Mouse (Mus musculus): ENCODE data around the gene Abca8b. TPM values are rescaled to one million over a fixed set of nuclear protein-coding genes. Genes with fewer than 3 reads are reported as not detected.
"Not testable (repeated sequence)": the region's sequence is repeated elsewhere in the genome, so short reads cannot be mapped to it uniquely, and the experiment has no call there.

The Abca8b gene
- polyA plus RNA-seq, 1 experiment from 2014 or later, result 1.7 TPM

- not testable (repeated sequence) for H3K4me3 ChIP-seq (replicated peaks); H3K27me3 ChIP-seq; H3K9me3 ChIP-seq; H3K4me2 ChIP-seq; H3K27ac ChIP-seq; ATAC-seq (ENCODE audit: insufficient number of reproducible peaks, insufficient read depth, low FRiP score, low TSS enrichment, low read depth); H3K36me3 ChIP-seq; H3K4me1 ChIP-seq (replicated peaks); H3K9ac ChIP-seq (replicated peaks)
- WGBS, result 70% methylated on average over 1 of the region's 1 CpGs
Observed at GRCm38 (mm10) chr11:109912118-109912517, 83.5 kb downstream of the Abca8b start.

GRCm38 (mm10) chr11:109909801-109910200, 85.8 kb downstream of the Abca8b start:
- H3K4me1 ChIP-seq (replicated peaks), result peaks cover 10% of the 10 kb centered on the region
- no peak for ATAC-seq (ENCODE audit: insufficient number of reproducible peaks, insufficient read depth, low FRiP score, low TSS enrichment, low read depth)
- no peak overlapping the region; the same call in 1 of the 2 replicates for H3K27ac ChIP-seq
- H3K9ac ChIP-seq (replicated peaks), result no peak overlapping the region
- H3K9me3 ChIP-seq, result 0 out of 2 replicates have a peak, but pooled peaks cover 6% of the 10 kb centered on the region
- 20% methylated on average over 2 of the region's 2 CpGs for whole genome bisulfite sequencing
- no peaks in the 10 kb centered on the region for H3K36me3 ChIP-seq
- no peak overlapping the region for H3K4me3 ChIP-seq (replicated peaks)
- H3K27me3 ChIP-seq, result no peaks in the 10 kb centered on the region
- H3K4me2 ChIP-seq, result no peak overlapping the region

GRCm38 (mm10) chr11:109908207-109909031, 87.2 kb downstream of the Abca8b start:
- Histone ChIP-seq H3K4me1 (replicated peaks) (peaks cover 11% of the 10 kb centered on the region), H3K4me3 (replicated peaks) (no peak overlapping the region), H3K9ac (replicated peaks) (no peak overlapping the region), H3K9me3 (0 out of 2 replicates have a peak, but pooled peaks cover 6% of the 10 kb centered on the region), H3K4me2 (no peak overlapping the region), H3K27ac (no peak overlapping the region), H3K27me3 (no peaks in the 10 kb centered on the region), H3K36me3 (no peaks in the 10 kb centered on the region)
- ATAC-seq (ENCODE audit: insufficient number of reproducible peaks, insufficient read depth, low FRiP score, low TSS enrichment, low read depth), result no peak
- 88% methylated on average over 10 of the region's 10 CpGs for whole genome bisulfite sequencing

- ATAC-seq (ENCODE audit: insufficient number of reproducible peaks, insufficient read depth, low FRiP score, low TSS enrichment, low read depth), result no peak
- Histone ChIP-seq H3K36me3 (no peaks in the 10 kb centered on the region), H3K9me3 (0 out of 2 replicates have a peak, but pooled peaks cover 6% of the 10 kb centered on the region), H3K4me3 (replicated peaks) (no peak overlapping the region), H3K27me3 (no peaks in the 10 kb centered on the region), H3K27ac (no peak overlapping the region), H3K4me2 (no peak overlapping the region), H3K9ac (replicated peaks) (no peak overlapping the region), H3K4me1 (replicated peaks) (peaks cover 18% of the 10 kb centered on the region)
- 95% methylated on average over 2 of the region's 2 CpGs for WGBS
Observed at GRCm38 (mm10) chr11:109907508-109907907, 88.1 kb downstream of the Abca8b start.

- Histone ChIP-seq H3K36me3 (no peaks in the 10 kb centered on the region), H3K27ac (peak overlapping the region; percentile 77), H3K4me3 (replicated peaks) (no peak overlapping the region), H3K4me2 (no peak overlapping the region), H3K4me1 (replicated peaks) (peaks cover 23% of the 10 kb centered on the region), H3K9ac (replicated peaks) (no peak overlapping the region), H3K9me3 (no peaks in the 10 kb centered on the region), H3K27me3 (no peaks in the 10 kb centered on the region)
- ATAC-seq (ENCODE audit: insufficient number of reproducible peaks, insufficient read depth, low FRiP score, low TSS enrichment, low read depth), result no peak; the same call in 1 of the 2 replicates
- 20% methylated on average over 6 of the region's 6 CpGs for WGBS
Observed at GRCm38 (mm10) chr11:109902616-109903598, 92.7 kb downstream of the Abca8b start.

- no peaks in the 10 kb centered on the region for H3K9me3 ChIP-seq
- no peaks in the 10 kb centered on the region for H3K36me3 ChIP-seq
- H3K27me3 ChIP-seq, result no peaks in the 10 kb centered on the region
- no peak overlapping the region for H3K4me3 ChIP-seq (replicated peaks)
- no peak overlapping the region for H3K4me2 ChIP-seq
- H3K27ac ChIP-seq, result no peak overlapping the region; the same call in 1 of the 2 replicates
- no peak for ATAC-seq (ENCODE audit: insufficient number of reproducible peaks, insufficient read depth, low FRiP score, low TSS enrichment, low read depth)
- no peak overlapping the region for H3K9ac ChIP-seq (replicated peaks)
- WGBS, result 9% methylated on average over 4 of the region's 4 CpGs
- peaks cover 29% of the 10 kb centered on the region for H3K4me1 ChIP-seq (replicated peaks)
Observed at GRCm38 (mm10) chr11:109900491-109901241, 95.0 kb downstream of the Abca8b start.

- H3K27me3 ChIP-seq, result no peaks in the 10 kb centered on the region
- H3K36me3 ChIP-seq, result no peaks in the 10 kb centered on the region
- no peak for ATAC-seq (ENCODE audit: insufficient number of reproducible peaks, insufficient read depth, low FRiP score, low TSS enrichment, low read depth)
- H3K4me1 ChIP-seq (replicated peaks), result peaks cover 28% of the 10 kb centered on the region
- H3K9me3 ChIP-seq, result no peaks in the 10 kb centered on the region
- H3K4me2 ChIP-seq, result no peak overlapping the region
- H3K4me3 ChIP-seq (replicated peaks), result no peak overlapping the region
- H3K27ac ChIP-seq, result no peak overlapping the region
- H3K9ac ChIP-seq (replicated peaks), result no peak overlapping the region
- WGBS, result 93% methylated on average over 6 of the region's 6 CpGs
Observed at GRCm38 (mm10) chr11:109898791-109899467, 96.7 kb downstream of the Abca8b start.

- peaks cover 20% of the 10 kb centered on the region for H3K4me1 ChIP-seq (replicated peaks)
- H3K9me3 ChIP-seq, result no peaks in the 10 kb centered on the region
- H3K27ac ChIP-seq, result no peak overlapping the region
- H3K27me3 ChIP-seq, result no peaks in the 10 kb centered on the region
- WGBS, result 73% methylated on average over 6 of the region's 6 CpGs
- no peak overlapping the region for H3K4me3 ChIP-seq (replicated peaks)
- H3K4me2 ChIP-seq, result no peak overlapping the region
- ATAC-seq (ENCODE audit: insufficient number of reproducible peaks, insufficient read depth, low FRiP score, low TSS enrichment, low read depth), result no peak
- no peak overlapping the region for H3K9ac ChIP-seq (replicated peaks)
- H3K36me3 ChIP-seq, result no peaks in the 10 kb centered on the region
Observed at GRCm38 (mm10) chr11:109895952-109896530, 99.6 kb downstream of the Abca8b start.

- 0 out of 2 replicates have a peak overlapping the region, but pooled peaks have one; percentile 29 for H3K27ac ChIP-seq
- H3K4me1 ChIP-seq (replicated peaks), result peaks cover 17% of the 10 kb centered on the region
- H3K9ac ChIP-seq (replicated peaks), result no peak overlapping the region
Observed at GRCm38 (mm10) chr11:109895496-109895895, 100.1 kb downstream of the Abca8b start.

More at GRCm38 (mm10) chr11:109895496-109895895, 100.1 kb downstream of the Abca8b start:
- no peak for ATAC-seq (ENCODE audit: insufficient number of reproducible peaks, insufficient read depth, low FRiP score, low TSS enrichment, low read depth)
- no peaks in the 10 kb centered on the region for H3K36me3 ChIP-seq
- H3K4me2 ChIP-seq, result no peak overlapping the region
- H3K27me3 ChIP-seq, result no peaks in the 10 kb centered on the region
- 64% methylated on average over 4 of the region's 4 CpGs for WGBS
- no peaks in the 10 kb centered on the region for H3K9me3 ChIP-seq
- no peak overlapping the region for H3K4me3 ChIP-seq (replicated peaks)

Measured in limb, embryonic 12.5 days (tissue).